Mouse (Mus musculus): ENCODE data around the gene Zdhhc18.

GRCm38 (mm10) chr4:133601721-133602218 is 48.2 kb downstream of the Zdhhc18 start, which contains the start of gene Sfn:
- TF ChIP-seq CTCF (IDR thresholded peaks at IDR 0.05; ENCODE audit: low read depth, low read length) (peak; percentile 88), POLR2A (IDR thresholded peaks at IDR 0.05; ENCODE audit: insufficient read depth, low read length) (peak; percentile 98)

Measured in ES-Bruce4 (cell line).